Mouse (Mus musculus) mature B cell (primary cell): Measurements from ENCODE around the gene Zfp606.

Experiments
- in situ Hi-C: fragments of 300-500 bp; cut with MboI; formaldehyde crosslinking; loops from 2 replicates; pipeline ENCODE4 v1.14.3; 2019

The Zfp606 gene

DNA sequence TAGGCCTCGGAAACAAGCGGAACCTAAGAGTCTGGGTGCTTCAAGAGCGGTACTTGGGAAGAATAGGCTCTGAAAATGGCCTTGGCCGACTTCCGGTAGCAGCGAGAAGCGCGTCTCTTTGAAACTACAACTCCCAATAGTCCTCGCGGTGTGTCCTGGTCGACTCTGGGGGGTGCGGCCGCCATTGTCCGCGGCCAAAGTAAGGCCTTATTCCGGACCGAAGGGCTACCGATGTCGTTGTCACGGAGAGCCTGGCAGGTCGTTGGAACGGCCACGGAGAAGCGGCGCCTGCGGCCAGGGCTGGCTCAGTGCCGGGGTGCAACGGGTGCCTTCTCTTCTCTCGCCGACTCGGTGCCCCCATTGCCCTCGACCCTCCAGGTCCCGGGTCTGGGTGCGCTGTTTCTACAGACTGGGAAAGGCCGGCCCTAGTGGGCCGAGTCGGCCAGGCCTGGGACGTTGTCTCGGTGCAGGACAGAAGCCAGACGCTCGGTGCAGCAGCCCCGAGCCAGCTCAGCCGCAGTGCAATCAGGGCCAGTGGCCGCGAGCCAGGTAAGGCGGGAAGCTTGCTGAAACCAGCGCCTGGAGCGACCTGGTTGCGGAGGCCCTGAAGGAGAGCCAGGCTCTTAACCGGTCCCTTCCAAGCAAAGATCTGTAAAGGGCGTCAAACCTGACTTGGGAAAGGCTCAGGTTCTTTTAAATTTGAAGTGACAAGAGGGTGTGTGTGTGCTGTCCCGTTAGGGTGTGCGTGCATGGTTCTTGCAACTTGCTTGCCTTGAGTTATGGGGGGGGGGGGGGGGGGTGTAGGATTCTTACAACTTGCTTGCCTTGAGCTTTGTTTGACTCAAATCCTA is at the start of gene Zfp606:
TSS of gene Zfp606 (plus strand) at position 136 of the 851 bp plus-strand sequence.
- in situ Hi-C loops, result loop anchor here (25.0 kb wide), 2 partner anchors 359 to 534 kb away; partner anchors contain the start of genes Zbtb45 and Zfp110

DNA sequence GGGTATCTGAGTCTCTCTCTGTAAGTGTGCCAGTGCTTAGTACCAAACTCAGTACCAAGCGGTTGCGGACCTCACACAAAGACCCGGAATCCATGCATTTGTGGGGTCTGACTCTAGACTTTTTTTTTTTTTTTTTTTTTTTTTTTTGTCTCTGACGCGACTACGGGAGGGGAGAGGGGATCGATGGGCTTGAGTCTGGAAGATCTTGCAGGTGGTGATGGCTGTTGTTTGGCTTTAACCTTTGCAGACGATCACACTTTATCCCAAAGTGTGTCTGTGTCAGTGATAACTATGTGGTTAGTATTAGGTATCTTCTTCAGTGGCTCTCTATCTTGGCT is 885 bp downstream of the Zfp606 start:
- in situ Hi-C loops, result loop anchor here (25.0 kb wide), 2 partner anchors 358 to 533 kb away; partner anchors contain the start of genes Zbtb45 and Zfp110

DNA sequence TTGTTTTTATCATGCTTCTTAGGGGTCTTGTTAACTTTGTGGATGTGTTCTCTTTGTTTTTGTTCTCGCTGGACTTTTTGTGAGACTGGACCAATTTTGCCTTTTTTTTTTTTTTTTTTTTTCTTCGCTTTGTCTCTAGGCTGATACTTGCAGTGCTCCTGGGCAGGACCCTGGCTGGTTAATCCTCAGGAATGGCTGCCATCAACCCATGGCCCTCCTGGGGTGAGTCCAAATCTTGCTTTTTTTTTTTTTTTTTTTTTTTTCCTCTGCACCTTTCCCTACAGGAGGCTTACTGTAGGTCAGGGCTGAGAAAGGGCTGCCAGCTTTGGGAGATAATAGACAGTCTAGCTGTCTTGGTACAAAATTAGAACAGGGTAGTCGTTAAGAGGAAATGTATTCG is 1.4 kb downstream of the Zfp606 start:
- in situ Hi-C loops, result loop anchor here (25.0 kb wide), 2 partner anchors 358 to 533 kb away; partner anchors contain the start of genes Zbtb45 and Zfp110

DNA sequence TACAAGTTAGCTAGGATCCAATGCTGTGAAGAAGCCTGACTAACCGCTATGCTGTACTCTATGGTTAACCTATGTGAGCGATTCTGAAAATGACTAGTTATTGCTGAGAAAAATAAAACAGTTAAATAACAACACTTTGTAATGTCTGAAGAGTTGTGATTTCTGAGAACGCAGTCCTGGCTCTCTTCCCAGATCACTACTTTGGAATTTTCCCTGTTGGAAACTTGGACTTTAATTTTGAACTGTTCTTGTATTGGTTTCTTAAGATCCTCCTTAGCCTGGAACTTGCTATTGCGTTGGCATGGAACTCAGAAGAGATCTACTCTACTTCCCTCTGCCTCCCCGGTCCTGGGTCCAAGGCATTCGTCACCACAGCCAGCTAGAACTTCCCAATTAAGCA is 5.7 kb downstream of the Zfp606 start:
- in situ Hi-C loops, result loop anchor here (25.0 kb wide), 2 partner anchors 354 to 529 kb away; partner anchors contain the start of genes Zbtb45 and Zfp110

DNA sequence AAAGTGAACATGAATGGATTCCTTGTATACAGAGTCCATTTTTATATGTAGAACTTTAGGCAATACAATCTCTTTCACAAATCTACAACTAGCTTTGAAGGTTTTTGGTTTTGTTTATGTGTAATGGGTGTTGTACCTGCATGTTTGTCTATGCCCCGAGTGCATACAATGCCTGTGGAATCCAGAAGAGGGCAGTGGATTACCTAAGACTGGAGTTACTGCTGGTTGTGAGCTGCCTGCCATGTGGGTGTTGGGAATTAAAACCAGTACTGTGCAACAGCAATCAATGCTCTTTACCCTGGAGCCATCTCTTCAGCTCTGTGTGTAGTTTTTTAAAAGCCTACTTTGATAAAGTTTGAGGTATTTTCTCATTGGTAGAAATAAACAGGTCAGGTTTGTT is 7.9 kb downstream of the Zfp606 start:
- in situ Hi-C loops, result loop anchor here (25.0 kb wide), 2 partner anchors 351 to 526 kb away; partner anchors contain the start of genes Zbtb45 and Zfp110

DNA sequence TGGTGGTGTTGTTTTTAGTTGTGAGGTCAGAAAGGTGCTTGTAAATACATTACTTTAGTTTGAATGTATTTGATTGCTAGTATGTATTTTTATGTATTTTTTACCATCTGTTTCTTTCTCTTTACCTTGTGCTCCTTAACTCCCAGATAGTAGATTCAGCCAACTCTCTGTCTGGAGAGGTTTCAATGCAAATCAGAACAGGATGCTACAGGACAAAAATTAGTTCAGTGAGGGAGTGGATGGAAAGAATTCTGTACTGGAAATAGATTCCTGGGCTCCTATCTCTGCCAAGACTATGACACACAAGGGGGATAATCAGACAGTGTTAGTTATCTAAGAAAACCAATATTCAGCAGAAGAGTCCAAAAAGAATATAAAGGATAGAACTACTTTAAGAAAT is 8.6 kb downstream of the Zfp606 start:
- in situ Hi-C loops, result loop anchor here (25.0 kb wide), 2 partner anchors 351 to 526 kb away; partner anchors contain the start of genes Zbtb45 and Zfp110

DNA sequence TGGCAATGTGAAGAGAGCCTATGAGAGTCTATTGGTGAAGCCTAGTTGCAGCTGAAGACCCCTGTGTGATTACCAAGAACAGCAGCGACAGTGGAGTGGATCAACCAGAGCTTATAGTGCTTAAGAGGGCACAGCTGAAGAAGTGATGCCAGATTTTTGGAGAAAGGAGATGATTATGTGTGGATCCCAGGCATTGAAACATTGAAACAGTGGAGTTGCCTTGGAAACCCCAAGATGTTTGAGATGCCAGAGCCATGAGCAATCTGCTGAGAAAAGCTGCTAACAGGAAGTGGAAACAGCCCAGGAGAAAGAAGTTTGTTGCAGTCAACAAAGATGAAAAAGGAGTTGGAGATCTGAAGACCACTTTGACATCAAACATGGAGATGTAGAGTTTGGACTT is 32.8 kb downstream of the Zfp606 start:
- in situ Hi-C loops, result no loop called here

DNA sequence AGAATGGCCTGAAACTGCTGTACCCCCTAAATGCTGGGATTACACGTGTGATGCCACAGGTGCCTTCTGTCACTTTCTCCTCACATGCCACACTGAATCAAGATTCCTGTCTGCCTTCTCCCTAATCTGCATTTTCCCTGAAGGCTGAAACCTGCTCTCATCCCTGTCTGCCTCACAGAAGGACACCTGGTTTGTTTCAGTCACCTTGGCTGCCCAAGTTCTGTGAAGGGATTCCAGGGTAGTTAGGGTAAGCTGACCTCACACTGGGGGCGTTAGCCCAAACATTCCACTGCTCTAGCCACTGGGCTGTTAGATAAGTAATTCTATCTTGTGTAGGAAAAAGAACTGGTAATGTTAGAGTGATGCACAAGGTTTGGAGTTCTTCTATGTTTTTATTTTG is 34.1 kb downstream of the Zfp606 start, which contains the start of gene 2900092C05Rik:
TSS of gene 2900092C05Rik (plus strand) at position 301 of the 400 bp plus-strand sequence.
- in situ Hi-C loops, result no loop called here
